Mouse (Mus musculus): ENCODE results near the gene Nhlrc2. TPM values are rescaled to one million over a fixed set of nuclear protein-coding genes. Genes with fewer than 3 reads are reported as not detected.

Gene Nhlrc2
- total and polyA plus RNA-seq, 3 experiments = 9.9 to 18.3 (median 12.6) TPM

GRCm38 (mm10) chr19:56535064-56535463, 13.0 kb upstream of the Nhlrc2 start:
- H3K4me3 ChIP-seq (replicated peaks in 1 of 3; ENCODE audit: low read depth in 2 of 3, low read length in 2 of 3, poor library complexity in 1 of 3) = no peak overlapping the region
- H3K79me2 ChIP-seq (replicated peaks; ENCODE audit: control insufficient read depth, extremely low read depth, insufficient read depth, poor library complexity, severe bottlenecking) = no peaks in the 10 kb centered on the region
- H3K9ac ChIP-seq (ENCODE audit: insufficient read depth, low read depth) = no peak overlapping the region
- TF ChIP-seq UBTF (IDR thresholded peaks at IDR 0.05; ENCODE audit: low read depth, low read length) = no peak
- TF ChIP-seq PAX5 (IDR thresholded peaks at IDR 0.05; ENCODE audit: low read length) = no peak
- no peak for TF ChIP-seq USF2 (conservative IDR thresholded peaks at IDR 0.05; ENCODE audit: low read depth, low read length)
- no peak for TF ChIP-seq MEF2A (IDR thresholded peaks at IDR 0.05; ENCODE audit: borderline replicate concordance, low read depth, low read length)
- dilution Hi-C loops (cut with MboI; ENCODE audit: extremely low pct_ligation_motif_present, extremely low pct_unique_long_range_greater_than_20kb, low sequenced_read_pairs) = no loop called here
- no peak overlapping the region for H3K4me2 ChIP-seq (ENCODE audit: insufficient read depth, low read depth, poor library complexity, severe bottlenecking)
- H3K36me3 ChIP-seq (replicated peaks in 1 of 2; ENCODE audit: control insufficient read depth in 1 of 2, insufficient read depth in 1 of 2, low read length in 1 of 2) = peaks cover 33 to 76% of the 10 kb centered on the region in 2 experiments
- H3K27ac ChIP-seq (ENCODE audit: insufficient read depth, low read depth) = no peak overlapping the region
- in situ Hi-C loops (cut with MboI; ENCODE audit: low pct_ligation_motif_present, low pct_unique_long_range_greater_than_20kb, low sequenced_read_pairs) = no loop called here
- H3K27me3 ChIP-seq (replicated peaks) = no peaks in the 10 kb centered on the region
- no peaks in the 10 kb centered on the region for H3K9me3 ChIP-seq (replicated peaks; ENCODE audit: low read length)
- H3K4me1 ChIP-seq (ENCODE audit: control insufficient read depth in 1 of 2, insufficient read depth in 2 of 2) = no peaks in the 10 kb centered on the region
- DNase-seq (ENCODE audit: extremely low read depth) = no peak

GRCm38 (mm10) chr19:56535765-56536164, 12.3 kb upstream of the Nhlrc2 start:
- H3K79me2 ChIP-seq (replicated peaks; ENCODE audit: control insufficient read depth, extremely low read depth, insufficient read depth, poor library complexity, severe bottlenecking) = no peaks in the 10 kb centered on the region
- dilution Hi-C loops (cut with MboI; ENCODE audit: extremely low pct_ligation_motif_present, extremely low pct_unique_long_range_greater_than_20kb, low sequenced_read_pairs) = no loop called here
- H3K4me3 ChIP-seq (replicated peaks in 1 of 3; ENCODE audit: low read depth in 2 of 3, low read length in 2 of 3, poor library complexity in 1 of 3) = no peak overlapping the region
- no peak overlapping the region for H3K27ac ChIP-seq (ENCODE audit: insufficient read depth, low read depth)
- in situ Hi-C loops (cut with MboI; ENCODE audit: low pct_ligation_motif_present, low pct_unique_long_range_greater_than_20kb, low sequenced_read_pairs) = no loop called here
- H3K4me1 ChIP-seq (ENCODE audit: control insufficient read depth in 1 of 2, insufficient read depth in 2 of 2) = no peaks in the 10 kb centered on the region
- H3K9ac ChIP-seq (ENCODE audit: insufficient read depth, low read depth) = no peak overlapping the region
- no peak for DNase-seq (ENCODE audit: extremely low read depth)
- TF ChIP-seq UBTF (IDR thresholded peaks at IDR 0.05; ENCODE audit: low read depth, low read length) (no peak), MYC (IDR thresholded peaks at IDR 0.05; ENCODE audit: low read depth, low read length) (no peak), MAX (IDR thresholded peaks at IDR 0.05; ENCODE audit: low read length) (no peak), CHD1 (IDR thresholded peaks at IDR 0.05; ENCODE audit: low read depth, low read length) (no peak), ZC3H11A (IDR thresholded peaks at IDR 0.05; ENCODE audit: low read depth, low read length) (no peak), USF1 (IDR thresholded peaks at IDR 0.05; ENCODE audit: low read depth, low read length) (no peak), MXI1 (IDR thresholded peaks at IDR 0.05; ENCODE audit: low read depth, low read length) (no peak), ZNF384 (IDR thresholded peaks at IDR 0.05; ENCODE audit: low read depth, low read length) (no peak), HCFC1 (IDR thresholded peaks at IDR 0.05; ENCODE audit: low read depth, low read length) (no peak), POLR2A (IDR thresholded peaks at IDR 0.05; ENCODE audit: low read depth, low read length) (no peak), MEF2A (IDR thresholded peaks at IDR 0.05; ENCODE audit: borderline replicate concordance, low read depth, low read length) (no peak), TCF12 (IDR thresholded peaks at IDR 0.05; ENCODE audit: low read depth, low read length) (no peak), JUN (IDR thresholded peaks at IDR 0.05; ENCODE audit: insufficient read depth, low read depth, low read length) (no peak), EP300 (IDR thresholded peaks at IDR 0.05; ENCODE audit: low read length) (no peak), BHLHE40 (IDR thresholded peaks at IDR 0.05; ENCODE audit: low read depth, low read length) (no peak)
- no peaks in the 10 kb centered on the region for H3K27me3 ChIP-seq (replicated peaks)
- H3K4me2 ChIP-seq (ENCODE audit: insufficient read depth, low read depth, poor library complexity, severe bottlenecking) = no peak overlapping the region
- H3K9me3 ChIP-seq (replicated peaks; ENCODE audit: low read length) = no peaks in the 10 kb centered on the region
- peaks cover 36 to 83% of the 10 kb centered on the region in 2 experiments for H3K36me3 ChIP-seq (replicated peaks in 1 of 2; ENCODE audit: control insufficient read depth in 1 of 2, insufficient read depth in 1 of 2, low read length in 1 of 2)
